Mouse (Mus musculus): ENCODE results near the gene Appl2.

Appl2 gene

DNA sequence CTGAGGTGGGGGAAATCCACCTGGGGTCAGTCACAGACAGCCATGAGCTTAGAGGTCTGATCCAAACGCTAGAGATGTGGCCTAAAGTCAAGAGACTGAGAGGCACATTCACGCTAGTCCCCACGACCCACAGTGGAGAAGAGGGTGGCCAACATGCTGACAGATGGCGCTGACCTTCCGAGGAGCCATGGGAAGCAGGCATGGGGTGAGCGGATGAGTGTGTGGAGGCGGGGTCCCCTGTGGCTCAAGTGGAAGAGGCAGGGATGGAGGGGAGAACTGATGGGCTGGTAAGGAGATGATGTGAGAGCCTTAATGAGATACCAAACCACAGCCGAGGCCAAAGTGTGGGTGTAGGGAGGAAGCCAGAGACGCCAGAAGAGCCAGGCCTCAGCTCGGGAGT is 16.8 kb downstream of the Appl2 start:
- DNase-seq (ENCODE audit: low read depth, low spot score) = no peak

DNA sequence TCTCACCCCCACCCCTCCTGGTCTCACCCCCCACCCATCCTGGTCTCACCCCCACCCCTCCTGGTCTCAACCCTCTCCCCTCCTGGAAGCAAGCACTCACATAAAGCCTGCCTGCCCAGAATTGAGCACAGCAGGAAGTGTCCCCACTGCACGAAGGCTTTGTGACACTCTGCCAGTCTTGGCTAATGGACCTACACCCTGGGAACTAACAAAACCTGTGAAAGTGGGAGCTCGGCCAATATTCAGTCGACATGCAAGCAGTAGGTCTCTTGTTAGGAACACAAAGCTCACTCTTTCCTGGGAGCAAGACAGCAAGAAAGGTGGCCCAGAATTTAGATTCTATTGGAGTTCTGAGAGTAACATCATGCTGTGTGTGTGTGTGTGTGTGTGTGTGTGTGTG is 17.6 kb downstream of the Appl2 start:
- no peak for DNase-seq (ENCODE audit: low read depth, low spot score)

DNA sequence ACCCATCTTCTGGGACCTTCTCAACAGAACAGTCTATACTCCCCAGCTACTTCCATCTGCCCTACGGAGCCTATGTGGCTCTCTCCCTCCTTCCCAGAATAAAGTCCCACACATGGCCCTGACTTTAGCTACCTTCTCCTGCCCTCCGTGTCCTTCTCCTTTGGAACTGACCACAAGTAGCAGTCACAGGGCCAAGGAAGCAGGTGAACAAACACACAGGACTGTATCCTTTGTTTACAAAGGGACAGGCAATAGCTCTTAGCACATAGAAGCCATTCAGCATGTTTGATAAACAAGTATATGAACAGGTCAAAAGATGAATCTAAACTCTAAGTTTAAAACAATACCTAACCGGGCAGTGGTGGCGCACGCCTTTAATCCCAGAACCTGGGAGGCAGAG is 18.7 kb downstream of the Appl2 start:
- no peak for DNase-seq (ENCODE audit: low read depth, low spot score)

DNA sequence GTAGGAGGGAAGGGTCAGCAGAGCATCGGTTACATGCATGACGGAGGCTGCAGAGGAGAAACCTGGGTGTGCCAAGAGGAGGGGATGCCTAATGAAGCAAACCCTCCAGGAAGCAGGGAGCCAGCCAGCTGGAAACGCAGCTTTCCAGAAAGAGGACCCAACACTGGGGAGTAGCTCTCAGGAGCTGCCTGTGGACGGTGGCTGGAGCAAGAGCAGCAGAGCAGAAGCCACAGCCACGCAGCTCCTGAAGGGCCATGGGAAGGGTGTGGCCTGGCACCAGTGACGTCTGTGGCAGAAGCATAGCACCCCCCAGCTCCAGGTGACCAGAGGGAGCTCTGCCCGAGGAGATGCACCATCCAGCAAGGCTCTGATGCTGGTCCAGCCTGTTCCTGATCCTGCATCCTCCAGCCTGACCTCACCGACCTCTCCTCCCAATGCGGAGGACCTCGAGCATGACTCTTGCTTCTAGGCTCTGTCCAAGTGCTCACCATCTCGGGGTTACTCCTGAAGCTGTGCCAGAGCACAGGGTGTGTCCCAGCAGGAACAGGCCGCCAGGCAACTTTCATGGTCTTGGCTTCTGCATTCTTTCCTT is 19.3 kb downstream of the Appl2 start:
- DNase-seq (ENCODE audit: low read depth, low spot score) = no peak

DNA sequence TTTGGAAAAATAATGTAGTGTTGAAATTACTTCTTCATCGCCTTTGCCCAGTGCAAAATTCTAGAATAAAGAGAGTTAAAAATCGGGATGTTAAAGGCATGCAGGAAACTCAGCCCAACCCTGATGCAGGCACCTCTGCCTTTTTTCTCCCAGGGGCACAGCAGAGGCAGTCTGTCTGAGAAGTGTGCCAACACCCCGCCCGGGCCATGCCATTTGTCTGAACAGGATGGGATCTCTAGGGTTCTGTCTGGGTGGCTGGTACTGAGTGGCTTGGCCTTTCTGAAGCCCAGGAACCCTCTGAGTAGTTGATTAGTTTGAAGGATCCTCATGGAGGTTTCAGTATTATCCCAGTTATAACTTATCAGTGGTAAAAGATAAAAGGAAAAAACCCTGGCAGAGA is 20.3 kb downstream of the Appl2 start:
- no peak for DNase-seq (ENCODE audit: low read depth, low spot score)

GRCm38 (mm10) chr10:83627113-83627687 is 21.3 kb downstream of the Appl2 start:
- no peak for DNase-seq (ENCODE audit: low read depth, low spot score)

DNA sequence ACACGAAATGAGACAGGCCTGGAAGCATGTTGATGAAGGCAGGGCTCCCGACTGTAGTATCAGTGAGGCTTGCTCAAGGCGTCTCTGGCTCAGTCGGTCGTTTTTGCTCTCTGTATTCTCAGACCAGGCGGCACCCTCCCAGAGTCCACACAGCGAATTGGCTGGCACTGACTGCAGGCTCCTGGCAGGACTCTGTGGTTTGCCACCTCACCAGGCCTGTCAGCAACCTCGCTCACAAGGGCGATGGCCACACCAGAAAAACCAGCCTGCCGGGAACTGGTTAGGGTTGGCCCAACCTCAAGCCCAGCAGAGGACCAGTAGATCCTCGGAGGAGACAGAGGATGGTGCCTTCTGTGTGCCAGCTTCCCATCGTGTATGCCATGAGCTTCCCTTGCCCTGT is 23.7 kb downstream of the Appl2 start:
- DNase-seq (ENCODE audit: low read depth, low spot score) = no peak

DNA sequence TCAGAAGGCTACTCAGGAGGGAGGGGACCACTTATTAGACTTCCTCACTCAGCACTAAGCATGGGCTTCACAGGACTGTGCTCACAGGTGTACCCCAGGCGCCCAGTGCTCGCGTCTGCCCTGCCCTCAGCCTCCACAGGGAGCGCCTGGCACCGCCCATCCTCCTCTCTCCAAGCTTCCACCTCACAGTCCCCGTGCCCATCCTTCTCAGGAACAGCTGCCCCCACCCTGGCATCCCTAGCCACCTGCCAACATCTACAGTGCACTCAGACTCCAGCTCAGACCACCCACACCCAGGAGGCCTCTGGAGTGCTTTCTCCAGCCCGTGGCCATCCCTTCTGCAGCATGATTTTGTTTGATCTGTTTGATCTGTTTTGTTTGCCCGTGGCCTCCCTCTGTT is 24.5 kb downstream of the Appl2 start:
- no peak for DNase-seq (ENCODE audit: low read depth, low spot score)

DNA sequence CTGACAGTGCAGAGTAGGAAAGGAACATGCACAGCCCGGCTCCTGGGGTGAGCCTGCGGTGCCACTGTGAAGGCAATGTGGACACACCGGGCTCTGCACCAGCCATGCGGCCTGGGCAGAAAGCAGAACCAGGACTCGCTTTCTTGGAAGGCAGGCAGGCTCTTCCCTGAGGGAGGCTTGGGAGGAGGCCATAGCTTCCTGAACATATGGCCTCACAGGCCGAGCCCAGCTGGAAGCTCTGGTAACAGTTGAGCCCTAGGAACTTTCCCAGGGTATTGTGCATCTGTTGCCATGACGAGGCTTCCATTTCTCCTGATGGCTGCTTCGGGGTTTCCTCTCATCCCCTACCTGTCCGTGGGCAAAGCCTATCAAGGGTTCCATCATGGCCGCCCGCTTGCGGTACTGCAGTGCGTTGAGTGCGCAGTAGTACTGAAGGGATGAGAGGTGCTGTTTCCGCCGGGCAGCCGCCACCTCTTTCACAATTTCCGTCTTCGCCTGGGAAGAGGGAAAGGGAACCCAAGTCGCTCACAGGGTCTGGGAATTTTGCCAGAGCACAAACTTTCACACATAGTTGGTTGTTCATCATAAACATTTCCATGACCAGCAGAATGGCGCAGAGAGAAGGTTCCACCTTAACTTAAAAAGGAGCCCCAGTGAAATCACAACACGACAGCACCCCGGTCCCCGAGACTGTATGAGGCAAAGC is 28.0 kb downstream of the Appl2 start:
- no peak for DNase-seq (ENCODE audit: low read depth, low spot score)

DNA sequence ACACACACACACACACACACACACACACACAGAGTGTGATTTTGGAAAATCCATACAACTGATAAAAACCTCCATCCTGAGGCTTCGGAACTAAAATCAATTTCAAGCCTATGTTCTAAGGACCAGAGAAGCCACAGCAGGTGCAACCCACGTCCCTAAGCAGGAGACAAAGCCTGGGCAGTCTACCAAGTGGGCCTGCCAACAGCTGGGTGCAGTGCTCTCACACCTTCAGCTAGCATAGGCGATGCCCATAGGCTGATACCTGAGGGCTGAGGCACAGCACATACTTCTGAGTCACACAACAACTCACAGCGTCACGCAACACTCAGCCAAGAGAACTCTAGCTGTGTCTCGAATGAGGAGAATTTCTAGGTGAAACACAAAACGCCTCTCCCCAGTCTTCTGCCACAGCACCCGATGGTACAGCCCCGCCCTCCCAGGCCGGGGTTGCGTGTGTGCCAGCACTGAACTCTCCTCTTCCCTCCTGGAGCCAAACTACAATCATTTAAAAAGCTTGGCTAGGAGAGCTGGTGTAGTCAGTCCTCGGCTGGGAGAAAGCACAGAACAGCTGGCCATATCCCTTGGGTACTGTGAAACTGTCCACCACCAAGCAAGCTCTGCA is 29.6 kb downstream of the Appl2 start:
- no peak for DNase-seq (ENCODE audit: low read depth, low spot score)

DNA sequence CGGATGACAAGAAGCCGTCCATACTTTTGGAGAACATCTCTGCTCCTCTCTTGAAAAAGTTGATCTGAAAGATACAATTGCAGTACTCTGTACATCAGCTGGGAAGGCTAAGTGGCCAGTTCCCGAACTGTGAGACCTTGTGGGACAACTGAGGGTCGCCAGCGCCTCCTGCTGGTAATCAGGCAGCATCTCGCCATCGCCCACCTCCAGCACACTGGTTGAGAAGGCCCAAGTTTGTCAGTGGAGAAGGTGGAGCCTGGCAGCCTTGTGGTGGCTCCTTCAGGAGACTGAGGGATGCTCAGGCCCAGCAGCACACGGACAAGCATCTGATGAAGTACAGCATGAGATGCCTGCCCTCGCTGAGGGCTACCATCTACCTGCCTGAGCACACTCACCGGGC is 31.2 kb downstream of the Appl2 start:
- DNase-seq (ENCODE audit: low read depth, low spot score) = peak; percentile 48

DNA sequence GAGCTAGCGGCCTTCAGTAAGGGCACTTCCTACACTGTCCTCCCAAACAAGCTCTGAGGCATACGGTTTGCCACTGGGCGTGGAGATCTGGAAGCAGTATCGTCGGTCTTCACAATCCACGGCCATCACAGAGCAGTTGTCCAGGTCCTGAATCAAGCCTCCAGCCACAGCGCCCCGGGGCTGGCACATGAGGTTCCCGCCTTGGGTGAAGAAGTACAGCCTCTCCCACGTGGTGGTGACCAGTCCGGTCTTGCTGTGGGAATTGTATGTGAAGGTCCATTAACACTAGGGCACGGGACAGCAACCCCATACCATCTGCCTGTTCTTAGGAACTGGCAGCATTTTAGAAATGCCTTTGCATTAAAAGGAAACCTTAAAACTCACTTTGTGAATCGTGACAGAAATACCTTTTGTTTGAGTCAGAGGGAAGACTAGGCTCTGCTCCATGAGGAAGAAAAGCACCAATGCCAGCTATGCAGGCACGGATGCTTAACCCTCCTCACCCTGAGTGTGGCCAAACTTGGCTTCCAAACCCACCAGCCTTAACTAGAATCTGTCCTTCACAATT is 35.8 kb downstream of the Appl2 start:
- DNase-seq (ENCODE audit: low read depth, low spot score) = no peak

DNA sequence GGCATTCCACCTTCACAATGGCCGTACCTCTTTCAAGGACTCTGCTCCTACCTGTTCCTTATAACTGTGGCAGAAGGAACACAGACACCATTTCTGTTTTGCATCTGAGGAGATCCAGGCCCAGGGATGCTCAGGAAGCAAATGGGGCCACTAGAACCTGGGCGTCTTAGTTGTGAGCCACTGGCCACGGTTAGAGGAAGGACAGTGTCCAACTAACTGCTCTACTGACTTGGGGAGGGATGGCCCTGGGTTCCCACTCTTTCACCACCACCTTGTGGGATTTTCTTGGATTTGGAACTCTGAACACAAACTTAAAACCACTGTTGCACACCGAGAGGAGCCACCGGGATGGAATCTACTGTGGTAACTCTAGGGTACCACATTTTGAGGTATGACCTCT is 36.7 kb downstream of the Appl2 start:
- DNase-seq (ENCODE audit: low read depth, low spot score) = no peak

- no peak for DNase-seq (ENCODE audit: low read depth, low spot score)
Measured at GRCm38 (mm10) chr10:83610518-83610917, 38.0 kb downstream of the Appl2 start.

GRCm38 (mm10) chr10:83608596-83608995 is 39.9 kb downstream of the Appl2 start:
- no peak for DNase-seq (ENCODE audit: low read depth, low spot score)

GRCm38 (mm10) chr10:83607111-83607510 is 41.4 kb downstream of the Appl2 start:
- no peak for DNase-seq (ENCODE audit: low read depth, low spot score)

DNA sequence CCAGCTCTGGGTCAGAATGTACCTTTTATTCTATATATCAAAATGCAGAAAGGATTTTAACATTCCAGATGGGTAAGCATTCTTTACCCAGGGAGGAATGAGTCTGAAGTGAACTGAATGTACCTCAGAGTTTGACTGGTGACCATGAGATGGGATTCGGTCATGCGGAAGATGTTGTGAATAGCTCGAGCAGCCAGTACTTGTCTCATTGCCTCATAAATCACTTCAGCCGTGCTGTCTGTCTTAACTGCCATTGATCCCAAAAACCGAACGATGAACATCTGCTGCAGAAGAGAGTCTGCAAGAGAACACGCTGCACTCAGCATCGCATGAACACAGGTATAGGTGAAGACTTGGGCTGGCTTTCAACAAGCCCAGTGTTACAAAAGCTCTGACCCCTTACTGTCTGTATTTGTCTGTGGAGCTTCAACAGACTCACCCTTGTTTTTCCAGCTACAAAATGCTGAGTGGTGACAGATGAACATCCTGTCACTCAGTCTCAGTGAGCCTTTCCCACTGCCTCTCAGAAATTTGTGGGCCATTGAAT is 42.8 kb downstream of the Appl2 start:
- no peak for DNase-seq (ENCODE audit: low read depth, low spot score)

DNA sequence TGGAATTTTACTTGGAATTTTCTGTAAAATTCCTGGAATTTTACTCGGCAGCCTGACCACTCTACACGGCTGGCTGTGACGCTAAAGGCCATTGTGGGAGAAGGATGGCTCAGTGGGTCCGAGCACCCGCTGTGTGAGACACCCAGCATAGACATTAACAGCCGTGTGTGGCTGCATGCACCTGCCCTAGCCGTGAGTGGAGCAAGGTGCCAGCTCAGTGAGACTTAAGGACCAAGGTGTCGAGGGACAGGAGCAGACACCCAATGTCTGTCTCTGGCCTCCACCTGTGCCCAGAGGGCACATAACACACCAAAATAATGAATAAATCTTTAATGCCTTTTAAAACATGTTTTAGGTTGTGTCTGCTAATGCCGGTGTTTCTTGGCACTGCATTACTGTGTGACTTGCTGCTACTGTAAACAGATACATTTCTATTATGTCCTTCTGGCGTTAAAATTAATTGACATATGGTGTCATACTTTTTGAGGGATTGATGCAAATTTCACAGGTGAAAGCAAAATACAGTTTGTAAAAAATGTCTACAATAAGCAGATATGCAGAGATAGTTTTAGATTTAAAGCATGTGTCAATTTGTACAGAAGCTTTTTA is 44.5 kb downstream of the Appl2 start:
- no peak for DNase-seq (ENCODE audit: low read depth, low spot score)

DNA sequence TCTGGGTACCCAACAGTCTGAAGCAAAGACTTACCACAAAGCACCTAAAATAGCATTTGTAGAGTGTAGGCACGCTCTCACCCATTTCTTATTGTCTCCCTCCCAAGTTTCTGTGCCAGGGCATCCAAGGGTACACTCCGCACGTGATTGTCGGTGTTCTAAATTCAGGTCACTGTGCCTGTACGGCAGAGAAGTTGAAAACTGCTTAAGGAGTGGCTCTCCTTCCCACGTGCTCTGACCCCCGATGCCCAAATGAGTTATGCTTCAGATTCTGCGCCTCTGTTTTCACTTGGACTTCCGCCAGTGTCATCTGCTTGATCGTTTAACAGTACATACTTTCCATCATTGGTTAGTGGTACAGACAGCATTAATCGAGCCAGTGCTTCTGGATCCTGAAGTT is 47.9 kb downstream of the Appl2 start:
- DNase-seq (ENCODE audit: low read depth, low spot score) = no peak

GRCm38 (mm10) chr10:83594526-83594925 is 54.0 kb downstream of the Appl2 start:
- DNase-seq (ENCODE audit: low read depth, low spot score) = no peak

DNA sequence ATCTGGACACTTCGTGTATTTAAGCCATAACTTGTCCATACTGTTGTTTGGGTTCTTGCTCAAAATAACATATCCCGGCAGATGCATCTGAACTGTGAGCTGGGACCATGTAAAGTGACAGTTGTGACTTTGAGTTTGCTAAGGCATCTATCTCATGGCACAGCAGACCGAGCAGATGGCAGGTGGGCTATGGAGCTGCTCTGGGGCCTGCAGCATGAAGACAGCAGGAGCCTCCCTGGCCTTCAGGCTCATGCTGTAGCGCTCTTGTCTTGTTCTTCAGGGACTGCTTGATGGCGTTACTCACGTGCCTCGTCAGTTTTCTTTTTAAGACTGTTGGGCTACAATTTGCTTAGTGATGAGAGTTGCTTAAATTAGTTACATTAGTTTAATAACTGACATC is 55.9 kb downstream of the Appl2 start:
- DNase-seq (ENCODE audit: low read depth, low spot score) = no peak

DNA sequence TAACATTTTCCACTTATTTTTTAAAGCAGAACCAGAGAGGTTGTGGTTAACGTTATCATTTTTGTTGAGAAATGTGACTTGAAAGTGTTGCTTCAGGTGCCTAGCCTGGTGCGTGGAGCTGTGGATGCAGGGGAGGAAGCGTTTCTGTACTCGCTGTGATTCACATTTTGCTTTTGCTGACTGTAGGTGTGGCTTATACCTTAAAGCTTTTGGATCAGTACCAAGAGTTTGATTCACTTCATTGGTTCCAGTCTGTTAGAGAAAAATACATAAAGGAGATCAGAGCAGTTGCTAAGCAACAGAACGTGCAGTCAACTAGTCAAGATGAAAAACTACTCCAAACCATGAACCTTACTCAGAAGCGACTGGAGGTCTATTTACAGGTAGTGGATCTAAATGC is 57.7 kb downstream of the Appl2 start:
- DNase-seq (ENCODE audit: low read depth, low spot score) = peak; percentile 11
